Mouse (Mus musculus) lung, embryonic 15.5 days (tissue): ENCODE measurements at regions not wholly inside any gene's neighbourhood (a gene's known extent, or its start where the extent isn't known, plus 50 kb on each side); places are given as distances from the start of the nearest gene placed in this dataset.

Source experiments
- ATAC-seq: fragments of 200-750 bp; cut with Nextera tagmentation; 2 replicates; pipeline ENCODE4 v1.8.0; 2017; ENCODE audit warnings: moderate number of reproducible peaks, borderline replicate concordance; ENCODE audit not compliant: low FRiP score, low TSS enrichment; ENCODE audit errors: extremely low read depth
- H3K27ac ChIP-seq: fragments of 300-500 bp; sonication (generic); 2 replicates; pipeline ENCODE4 v1.5.1; 2015; ENCODE audit warnings: moderate library complexity, mild to moderate bottlenecking, inconsistent platforms
- H3K27me3 ChIP-seq: fragments of 300-500 bp; sonication (generic); 2 replicates; pipeline ENCODE4 v1.6.1; 2015; ENCODE audit warnings: inconsistent platforms
- H3K36me3 ChIP-seq: fragments of 300-500 bp; sonication (generic); 2 replicates; pipeline ENCODE4 v1.6.1; 2015; ENCODE audit warnings: inconsistent platforms
- H3K4me1 ChIP-seq: fragments of 300-500 bp; sonication (generic); 2 replicates; pipeline ENCODE4 v1.6.1; 2015; ENCODE audit warnings: inconsistent platforms
- H3K4me2 ChIP-seq: fragments of 300-500 bp; sonication (generic); 2 replicates; pipeline ENCODE4 v1.6.1; 2015; ENCODE audit warnings: inconsistent platforms, mild to moderate bottlenecking, moderate library complexity
- H3K4me3 ChIP-seq: fragments of 300-500 bp; sonication (generic); 2 replicates; pipeline ENCODE4 v1.5.1; 2015; ENCODE audit warnings: mild to moderate bottlenecking, inconsistent platforms
- H3K9ac ChIP-seq: fragments of 300-500 bp; sonication (generic); 2 replicates; pipeline ENCODE4 v1.6.1; 2015; ENCODE audit warnings: inconsistent platforms
- H3K9me3 ChIP-seq: fragments of 300-500 bp; sonication (generic); 2 replicates; pipeline ENCODE4 v1.6.1; 2016; ENCODE audit warnings: inconsistent platforms
- WGBS: fragments of 180-500 bp; shearing (Covaris S2); methylation state at CpG from one replicate; pipeline ENCODE4 v1.1.7; 2015; 5-methylcytosine and 5-hydroxymethylcytosine counted together

DNA sequence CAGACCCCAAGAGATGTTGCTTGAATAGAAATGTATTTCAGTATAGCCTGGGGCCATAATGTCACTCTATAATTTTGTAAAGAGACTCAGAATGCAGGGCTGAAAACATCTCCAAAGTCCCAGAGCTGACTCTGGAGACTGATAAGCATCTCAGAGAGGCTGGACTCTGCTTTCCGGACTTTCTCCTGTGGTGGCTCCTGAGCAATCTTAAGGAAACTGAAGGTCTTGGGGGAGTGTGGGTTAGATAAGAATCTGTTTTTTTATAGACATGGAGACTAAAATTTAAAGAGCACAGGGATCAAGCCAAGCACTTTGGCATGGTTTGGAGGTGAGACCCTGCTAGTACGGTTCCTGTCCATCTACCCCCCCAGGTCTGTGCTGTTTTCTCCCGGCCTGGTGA, 92.7 kb upstream of the Mbip start:
- no peaks in the 10 kb centered on the region for H3K9me3 ChIP-seq
- H3K9ac ChIP-seq = no peak overlapping the region
- H3K36me3 ChIP-seq = no peaks in the 10 kb centered on the region
- no peak overlapping the region for H3K4me3 ChIP-seq
- H3K4me2 ChIP-seq = no peak overlapping the region
- peak overlapping the region; percentile 87 for H3K27ac ChIP-seq
- no peaks in the 10 kb centered on the region for H3K27me3 ChIP-seq
- no peak for ATAC-seq
- no peaks in the 10 kb centered on the region for H3K4me1 ChIP-seq
- 45% methylated on average over 3 of the region's 3 CpGs for WGBS

DNA sequence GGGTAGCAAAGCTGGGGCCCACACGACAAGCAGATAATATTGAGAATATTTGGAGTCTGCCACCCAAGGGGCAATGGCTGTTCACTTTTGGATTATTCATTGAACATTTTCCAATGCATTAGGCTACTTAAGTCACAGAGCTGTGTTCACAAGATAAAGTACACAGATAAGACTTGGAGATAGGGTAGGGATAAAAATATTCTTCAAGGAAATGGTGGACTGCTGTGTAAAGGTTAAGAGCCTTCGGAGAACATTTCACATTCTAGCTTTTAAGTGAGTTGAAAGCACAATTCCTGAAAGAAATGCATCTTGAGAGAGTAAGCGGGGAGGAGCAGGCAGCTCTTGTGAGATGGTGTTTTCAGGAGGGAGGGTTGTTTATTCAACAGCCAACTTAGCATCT, 92.3 kb upstream of the Mbip start:
- peak; percentile 67; the same call in 1 of the 2 replicates for ATAC-seq

DNA sequence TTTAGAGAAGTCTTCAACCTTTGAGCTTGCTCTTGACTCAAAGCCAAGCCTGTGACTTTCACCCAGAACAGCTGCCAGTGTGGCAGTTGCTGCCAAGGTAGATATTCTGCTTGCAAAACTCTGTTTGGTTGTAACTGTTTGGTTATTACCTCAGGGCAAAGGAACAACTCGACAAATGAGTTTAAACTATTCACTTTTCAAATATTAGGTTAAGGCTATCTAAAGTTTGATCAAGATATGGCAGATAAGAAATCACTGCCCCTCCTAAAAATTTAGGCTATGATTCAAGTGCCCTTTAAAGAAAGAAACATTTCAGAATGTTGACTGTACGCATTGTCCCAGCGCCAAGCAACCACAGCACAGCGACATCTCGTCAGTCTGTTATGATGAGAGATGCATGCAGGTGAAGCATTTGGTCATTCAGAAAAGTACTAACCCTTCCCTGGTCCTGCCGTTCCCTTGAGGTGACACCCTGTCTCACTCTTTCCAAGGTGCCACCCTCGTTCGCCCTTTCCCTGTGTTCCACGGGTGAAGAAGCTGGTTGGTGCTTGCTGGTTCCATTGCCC, 81.1 kb upstream of the Mbip start:
- H3K4me1 ChIP-seq = no peaks in the 10 kb centered on the region
- no peak overlapping the region for H3K4me3 ChIP-seq
- H3K27me3 ChIP-seq = no peaks in the 10 kb centered on the region
- H3K9me3 ChIP-seq = no peaks in the 10 kb centered on the region
- peak overlapping the region; percentile 86 for H3K27ac ChIP-seq
- 56% methylated on average over 9 of the region's 9 CpGs for WGBS
- peak; percentile 88 for ATAC-seq
- H3K36me3 ChIP-seq = no peaks in the 10 kb centered on the region
- H3K9ac ChIP-seq = no peak overlapping the region
- H3K4me2 ChIP-seq = peak overlapping the region; percentile 27

More for the DNA sequence above, 92.3 kb upstream of the Mbip start:
- 52% methylated on average over 3 of the region's 3 CpGs for WGBS
- Histone ChIP-seq H3K36me3 (no peaks in the 10 kb centered on the region), H3K27me3 (no peaks in the 10 kb centered on the region), H3K9ac (no peak overlapping the region), H3K4me2 (no peak overlapping the region), H3K4me3 (no peak overlapping the region), H3K27ac (peak overlapping the region; percentile 87), H3K9me3 (no peaks in the 10 kb centered on the region), H3K4me1 (no peaks in the 10 kb centered on the region)

GRCm38 (mm10) chr12:56416106-56416505, 70.4 kb upstream of the Mbip start:
- WGBS = 48% methylated on average over 7 of the region's 7 CpGs
- Histone ChIP-seq H3K36me3 (no peaks in the 10 kb centered on the region), H3K27me3 (no peaks in the 10 kb centered on the region), H3K4me3 (no peak overlapping the region), H3K9me3 (no peaks in the 10 kb centered on the region), H3K27ac (peak overlapping the region; percentile 87), H3K4me2 (no peak overlapping the region), H3K9ac (no peak overlapping the region), H3K4me1 (0 out of 2 replicates have a peak, but pooled peaks cover 5% of the 10 kb centered on the region)
- ATAC-seq = peak; percentile 35; the same call in 1 of the 2 replicates

DNA sequence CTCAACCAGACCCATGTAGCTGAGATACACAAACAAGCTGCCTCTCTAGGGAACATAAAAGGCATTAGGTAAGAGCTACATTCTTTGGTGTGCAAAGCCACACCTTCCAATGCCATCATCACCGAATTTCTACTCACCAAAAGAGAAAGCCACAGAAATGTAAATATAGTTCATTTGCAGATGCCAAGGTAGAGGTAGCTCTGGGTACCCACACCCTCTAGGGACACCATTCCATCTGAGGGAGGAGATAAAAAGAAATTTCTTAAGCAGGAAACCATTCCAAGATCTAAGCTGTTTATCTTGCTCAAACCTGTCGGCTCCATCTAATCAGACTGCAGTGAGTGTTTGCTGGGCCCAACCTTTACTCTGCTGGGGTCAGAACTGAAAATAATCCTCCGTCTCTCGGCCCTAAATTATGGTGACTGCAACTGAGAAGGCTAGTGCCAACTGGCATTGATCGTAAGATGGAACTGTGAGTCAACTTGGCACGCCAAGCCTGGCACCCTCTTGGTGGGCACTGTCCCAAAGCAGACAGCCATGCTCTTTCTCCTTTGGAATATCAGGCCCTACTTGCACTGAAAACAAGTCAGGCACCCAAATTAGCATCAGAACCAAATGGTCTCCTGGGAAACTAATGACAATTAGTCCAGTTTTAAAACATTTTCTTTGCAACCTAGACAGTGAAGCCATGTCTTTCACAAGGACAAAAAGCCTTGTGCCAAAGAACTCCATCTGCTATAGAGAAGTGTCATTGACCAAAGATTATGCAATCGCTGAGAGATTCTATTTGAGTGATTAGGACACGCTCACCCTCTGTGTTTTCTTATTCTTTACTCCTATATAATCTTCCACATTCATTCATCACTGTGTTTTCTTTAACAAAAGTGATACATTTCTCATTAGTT, 69.4 kb upstream of the Mbip start:
- H3K27ac ChIP-seq = peak overlapping the region; percentile 87
- H3K9me3 ChIP-seq = no peaks in the 10 kb centered on the region
- 44% methylated on average over 8 of the region's 8 CpGs for WGBS
- H3K36me3 ChIP-seq = no peaks in the 10 kb centered on the region
- no peak overlapping the region for H3K9ac ChIP-seq
- no peak overlapping the region for H3K4me2 ChIP-seq
- H3K4me1 ChIP-seq = 0 out of 2 replicates have a peak, but pooled peaks cover 5% of the 10 kb centered on the region
- H3K4me3 ChIP-seq = no peak overlapping the region
- ATAC-seq = peak; percentile 81
- H3K27me3 ChIP-seq = no peaks in the 10 kb centered on the region

DNA sequence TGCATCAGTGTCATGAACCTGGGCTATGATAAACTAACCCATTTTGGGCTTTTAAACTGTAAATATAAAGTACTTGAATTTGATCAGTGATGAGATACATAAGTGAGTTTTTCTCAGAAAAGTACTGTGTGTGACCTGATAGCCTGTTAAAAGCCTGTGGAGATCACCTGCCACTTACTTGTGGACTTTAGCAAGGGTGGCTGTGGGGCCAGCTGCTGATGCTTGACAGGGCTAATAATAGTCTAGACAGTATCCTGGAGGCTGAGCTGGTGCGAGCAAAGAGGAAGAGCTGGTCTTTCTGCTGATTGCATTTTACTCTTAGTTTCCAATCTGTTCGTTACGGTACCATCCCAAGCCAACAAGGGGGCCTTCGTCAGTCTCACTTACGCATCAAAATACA, 60.0 kb upstream of the Mbip start:
- Histone ChIP-seq H3K4me1 (no peaks in the 10 kb centered on the region), H3K27me3 (no peaks in the 10 kb centered on the region), H3K27ac (no peak overlapping the region), H3K9me3 (no peaks in the 10 kb centered on the region), H3K4me3 (no peak overlapping the region), H3K9ac (no peak overlapping the region), H3K36me3 (no peaks in the 10 kb centered on the region), H3K4me2 (no peak overlapping the region)
- no peak for ATAC-seq
- 58% methylated on average over 5 of the region's 5 CpGs for WGBS

GRCm38 (mm10) chr12:56404833-56405232, 59.1 kb upstream of the Mbip start:
- no peak for ATAC-seq

GRCm38 (mm10) chr12:56404262-56404661, 58.6 kb upstream of the Mbip start:
- Histone ChIP-seq H3K4me1 (no peaks in the 10 kb centered on the region), H3K4me3 (no peak overlapping the region), H3K9ac (no peak overlapping the region), H3K4me2 (no peak overlapping the region), H3K9me3 (no peaks in the 10 kb centered on the region), H3K27me3 (no peaks in the 10 kb centered on the region), H3K36me3 (no peaks in the 10 kb centered on the region), H3K27ac (no peak overlapping the region)
- no peak for ATAC-seq
- 79% methylated on average over 2 of the region's 2 CpGs for WGBS

More at GRCm38 (mm10) chr12:56404833-56405232, 59.1 kb upstream of the Mbip start:
- Histone ChIP-seq H3K4me1 (no peaks in the 10 kb centered on the region), H3K4me2 (no peak overlapping the region), H3K4me3 (no peak overlapping the region), H3K36me3 (no peaks in the 10 kb centered on the region), H3K9ac (no peak overlapping the region), H3K9me3 (no peaks in the 10 kb centered on the region), H3K27ac (no peak overlapping the region), H3K27me3 (no peaks in the 10 kb centered on the region)
- WGBS = 39% methylated on average over 4 of the region's 4 CpGs

GRCm38 (mm10) chr12:56403626-56404025, 57.9 kb upstream of the Mbip start:
- H3K4me3 ChIP-seq = no peak overlapping the region
- no peaks in the 10 kb centered on the region for H3K27me3 ChIP-seq
- H3K9ac ChIP-seq = no peak overlapping the region
- no peaks in the 10 kb centered on the region for H3K4me1 ChIP-seq
- H3K4me2 ChIP-seq = no peak overlapping the region
- H3K36me3 ChIP-seq = no peaks in the 10 kb centered on the region
- ATAC-seq = no peak
- 70% methylated on average over 6 of the region's 6 CpGs for WGBS
- H3K9me3 ChIP-seq = no peaks in the 10 kb centered on the region
- no peak overlapping the region for H3K27ac ChIP-seq

DNA sequence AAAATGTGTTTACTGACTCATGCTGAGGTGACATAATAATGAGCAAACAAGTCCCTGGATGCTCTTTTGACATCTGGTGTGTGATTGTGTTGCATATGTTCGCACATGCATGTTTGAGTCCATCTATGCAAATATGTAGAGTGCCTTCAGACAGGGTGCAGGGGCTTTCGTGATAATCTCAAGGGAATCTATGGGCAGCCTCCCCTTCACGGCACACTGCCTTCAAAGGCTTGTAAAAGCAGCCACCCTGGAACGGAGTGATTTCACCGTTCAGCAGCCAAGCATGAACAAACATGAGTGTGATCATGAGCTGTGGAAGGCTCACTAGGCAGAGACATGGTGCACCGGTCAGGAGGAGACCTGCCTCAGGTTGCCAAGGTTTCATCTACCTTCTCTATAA, 57.1 kb upstream of the Mbip start:
- no peak for ATAC-seq
- WGBS = 68% methylated on average over 6 of the region's 6 CpGs

DNA sequence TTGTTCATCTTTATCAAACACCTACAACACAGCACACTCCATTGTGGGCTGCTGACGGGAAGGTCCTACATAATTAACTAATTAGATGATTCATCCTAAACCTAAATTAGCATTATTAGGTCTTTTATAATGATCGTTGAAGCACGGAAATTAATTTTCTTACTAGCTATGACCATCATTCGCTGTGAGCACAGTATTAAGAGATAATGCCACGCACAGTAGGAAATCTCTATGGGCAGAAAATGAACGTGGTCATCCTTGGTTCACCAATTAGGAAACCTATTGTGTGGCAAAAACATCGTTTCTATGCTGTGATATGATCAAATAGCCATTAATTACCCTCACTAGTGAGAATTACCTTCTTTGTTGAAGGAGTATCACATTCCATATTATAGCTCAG, 56.4 kb upstream of the Mbip start:
- no peaks in the 10 kb centered on the region for H3K4me1 ChIP-seq
- H3K9me3 ChIP-seq = no peaks in the 10 kb centered on the region

More for the DNA sequence above, 57.1 kb upstream of the Mbip start:
- H3K27me3 ChIP-seq = no peaks in the 10 kb centered on the region
- H3K9ac ChIP-seq = no peak overlapping the region
- H3K9me3 ChIP-seq = no peaks in the 10 kb centered on the region
- H3K4me2 ChIP-seq = no peak overlapping the region
- no peaks in the 10 kb centered on the region for H3K4me1 ChIP-seq
- no peak overlapping the region for H3K4me3 ChIP-seq
- no peaks in the 10 kb centered on the region for H3K36me3 ChIP-seq
- no peak overlapping the region for H3K27ac ChIP-seq

More for the DNA sequence above, 56.4 kb upstream of the Mbip start:
- no peaks in the 10 kb centered on the region for H3K27me3 ChIP-seq
- WGBS = 83% methylated on average over 7 of the region's 7 CpGs
- no peak overlapping the region for H3K4me2 ChIP-seq
- H3K36me3 ChIP-seq = no peaks in the 10 kb centered on the region
- H3K4me3 ChIP-seq = no peak overlapping the region
- H3K27ac ChIP-seq = no peak overlapping the region
- no peak for ATAC-seq
- no peak overlapping the region for H3K9ac ChIP-seq
